Mouse (Mus musculus): ENCODE measurements around the gene Cav2.

The Cav2 gene

DNA sequence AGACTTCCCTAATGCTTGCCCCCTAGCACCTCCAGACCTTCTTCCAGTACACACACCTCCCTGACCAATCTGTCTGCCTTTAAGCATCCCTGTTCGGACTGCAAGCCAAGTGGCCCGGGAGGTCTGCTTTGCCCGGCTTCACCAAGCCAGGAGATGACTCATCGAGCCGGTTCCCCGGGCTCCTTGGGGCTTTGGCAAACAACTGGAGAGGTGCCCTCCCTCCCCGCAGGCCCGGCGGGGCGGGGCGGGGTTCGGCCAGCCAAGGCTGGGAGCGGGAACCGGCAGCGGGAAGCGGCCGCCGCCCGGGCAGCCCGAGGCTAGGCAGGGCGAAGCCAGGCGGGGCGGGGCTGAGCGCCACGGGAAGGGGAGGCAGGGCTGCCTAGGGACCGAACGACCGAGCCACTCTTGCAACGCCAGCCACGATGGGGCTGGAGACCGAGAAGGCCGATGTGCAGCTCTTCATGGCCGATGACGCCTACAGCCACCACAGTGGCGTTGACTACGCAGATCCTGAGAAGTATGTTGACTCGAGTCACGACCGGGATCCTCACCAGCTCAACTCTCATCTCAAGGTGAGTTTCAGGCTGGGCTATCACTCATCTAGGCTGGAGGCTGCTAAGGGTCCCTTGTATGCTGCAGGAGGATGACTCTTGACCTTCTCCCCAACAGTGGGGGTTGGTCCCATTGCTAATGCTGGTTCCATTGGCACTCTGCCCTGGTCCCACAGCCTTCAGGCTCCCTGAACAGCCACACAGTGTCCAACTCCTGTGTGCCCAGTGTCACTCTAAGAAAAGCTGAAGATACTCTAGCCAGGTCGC is at the start of gene Cav2:
Gene Cav2 (plus strand): TSS at position 247 of the 818 bp plus-strand sequence.
- DNase-seq (ENCODE audit: low read depth): peak; percentile 38

DNA sequence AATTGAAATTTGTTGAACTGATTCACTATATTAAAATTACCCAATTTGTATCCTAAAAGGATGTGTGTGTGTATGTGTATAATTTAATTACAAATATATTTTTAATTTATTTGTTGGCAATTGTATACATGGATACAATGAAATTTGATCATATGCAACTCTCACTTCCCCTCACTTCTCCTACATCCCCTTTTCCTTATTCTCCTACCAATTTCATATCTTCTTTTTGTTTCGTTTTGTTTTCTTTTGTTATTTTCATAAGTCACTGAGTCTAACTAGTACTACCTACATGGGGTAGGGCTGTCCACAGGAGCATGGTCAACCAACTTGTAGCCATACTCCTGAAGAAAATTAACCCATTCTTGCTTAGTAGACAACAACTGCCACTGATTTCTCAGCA is 41.3 kb upstream of the Cav2 start:
- DNase-seq (ENCODE audit: low read depth): no peak

DNA sequence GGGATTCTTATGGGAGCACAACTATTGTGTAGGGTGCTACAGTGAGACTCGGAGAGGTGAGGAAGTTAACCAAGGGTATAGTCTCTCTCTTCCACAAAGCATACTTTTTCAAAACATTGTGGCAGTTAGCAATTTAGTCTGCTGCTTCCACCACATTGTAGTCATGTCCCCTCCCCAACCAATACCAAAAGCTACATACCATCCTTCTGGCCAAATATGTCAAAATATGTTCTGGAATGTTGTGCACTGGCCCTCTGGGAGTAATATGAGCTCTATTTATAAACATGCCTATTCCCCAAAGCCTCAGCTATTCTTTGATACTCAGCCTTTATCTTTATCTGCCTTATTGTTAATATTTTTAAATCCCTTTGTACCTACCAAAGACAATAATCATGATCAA is 40.0 kb upstream of the Cav2 start:
- DNase-seq (ENCODE audit: low read depth): no peak

DNA sequence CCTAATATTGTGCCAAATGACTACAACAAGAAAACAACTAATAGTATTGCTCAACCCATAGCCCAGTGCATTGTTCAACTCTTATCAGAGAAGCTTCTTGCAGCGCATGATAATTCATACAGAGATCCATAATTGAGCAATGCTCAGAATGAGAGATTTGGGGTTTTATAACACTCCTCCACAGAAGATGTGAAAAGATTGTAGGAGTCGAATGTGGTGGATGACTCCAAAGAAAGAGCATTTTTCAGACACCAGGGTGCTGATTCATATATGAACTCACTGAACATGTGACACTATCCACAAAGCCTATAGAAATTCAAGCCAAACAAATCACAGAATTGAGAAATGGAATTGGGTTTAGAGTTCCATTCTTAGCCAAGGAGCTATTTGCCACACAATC is 34.0 kb upstream of the Cav2 start:
- no peak for DNase-seq (ENCODE audit: low read depth)

DNA sequence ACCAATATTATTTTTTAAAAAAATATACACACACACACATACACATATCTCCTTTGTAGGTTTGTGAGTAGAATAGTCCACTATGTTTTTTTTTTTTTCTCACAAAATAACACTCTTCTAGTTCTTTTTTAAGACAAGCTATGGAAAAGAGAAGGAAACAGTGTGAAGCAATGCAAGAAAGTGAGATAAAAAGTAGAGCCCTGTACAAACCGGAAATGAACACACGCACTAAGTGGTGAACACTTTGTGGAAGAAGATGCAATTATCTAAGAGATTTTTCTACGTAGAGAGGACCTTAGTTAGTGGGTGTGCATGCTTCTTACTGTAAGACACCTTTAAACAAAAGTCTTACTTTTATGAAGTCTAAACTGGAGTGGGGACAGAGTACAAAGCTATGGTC is 33.3 kb upstream of the Cav2 start:
- DNase-seq (ENCODE audit: low read depth): no peak

DNA sequence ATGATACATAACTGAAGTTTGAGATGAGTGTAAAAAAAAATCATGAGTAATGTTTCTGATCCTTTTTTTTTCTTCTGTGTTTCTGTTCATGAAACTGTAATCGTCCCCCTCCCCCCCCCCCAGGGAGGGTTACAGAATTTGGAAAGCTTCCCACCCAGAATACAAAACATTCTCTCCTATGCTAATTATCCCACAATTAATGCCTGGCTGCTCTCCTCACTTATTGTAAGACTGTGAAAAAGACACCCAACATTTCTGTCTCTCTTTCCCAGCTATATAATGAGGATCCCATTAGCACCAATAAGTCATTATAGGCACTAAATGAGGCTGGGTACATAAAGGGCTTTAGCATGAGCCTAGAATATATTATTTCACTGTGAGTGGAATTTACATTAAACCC is 32.7 kb upstream of the Cav2 start:
- DNase-seq (ENCODE audit: low read depth): no peak

DNA sequence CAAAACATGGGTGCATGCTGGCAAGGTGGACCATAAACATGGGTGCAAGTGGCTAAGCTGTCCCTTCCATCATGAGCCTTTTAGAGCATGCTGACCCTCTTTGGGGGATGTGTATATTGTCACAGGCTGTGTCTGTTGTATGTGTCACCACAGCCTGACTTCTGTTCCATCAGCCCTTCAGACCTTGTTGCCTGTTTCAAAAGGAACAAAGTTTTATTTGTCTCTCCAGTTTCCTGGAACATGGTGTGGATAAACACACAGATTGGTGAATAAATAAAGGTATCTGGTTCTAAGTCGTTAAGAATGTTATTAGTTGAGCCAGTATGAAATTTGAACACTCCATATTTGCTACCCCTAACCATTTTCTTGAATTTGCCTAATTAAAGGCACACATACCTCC is 29.0 kb upstream of the Cav2 start:
- no peak for DNase-seq (ENCODE audit: low read depth)

DNA sequence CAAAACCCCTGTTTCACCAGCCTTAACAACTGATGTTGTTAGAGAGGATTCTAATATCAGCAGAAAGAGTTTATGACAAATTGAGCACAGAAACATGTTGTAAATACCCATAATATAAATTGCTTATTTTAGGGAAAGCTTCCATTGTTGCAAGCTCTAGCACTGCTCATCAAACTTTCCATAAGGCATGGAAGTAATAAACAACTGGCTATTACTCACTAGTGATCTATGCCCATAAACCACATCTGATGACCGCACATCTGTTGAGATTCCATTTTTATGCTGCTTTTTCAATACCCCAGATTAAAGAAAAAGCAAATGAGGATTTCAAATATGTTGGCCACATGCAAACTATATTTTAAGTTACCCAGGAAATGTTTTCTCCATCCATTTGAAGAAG is 22.8 kb upstream of the Cav2 start:
- no peak for DNase-seq (ENCODE audit: low read depth)

DNA sequence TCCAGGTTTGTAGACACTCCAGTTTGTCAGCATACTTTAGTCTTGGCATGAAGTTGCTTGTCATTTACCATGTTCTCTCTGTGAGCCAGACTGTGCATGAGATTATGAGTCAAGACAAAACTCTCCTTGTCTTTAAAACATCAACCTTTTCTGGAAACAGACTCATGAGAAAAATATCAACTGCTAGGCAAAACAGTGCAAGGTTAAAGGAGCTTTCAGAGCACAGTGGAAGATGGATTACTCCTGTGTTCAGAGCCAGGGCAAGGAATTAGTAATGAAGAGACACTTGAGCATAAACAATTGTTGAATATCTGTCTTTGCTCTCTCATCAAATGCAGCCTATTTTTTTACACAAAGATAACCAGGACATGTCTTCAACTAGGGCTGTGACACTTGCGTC is 22.1 kb upstream of the Cav2 start:
- no peak for DNase-seq (ENCODE audit: low read depth)

DNA sequence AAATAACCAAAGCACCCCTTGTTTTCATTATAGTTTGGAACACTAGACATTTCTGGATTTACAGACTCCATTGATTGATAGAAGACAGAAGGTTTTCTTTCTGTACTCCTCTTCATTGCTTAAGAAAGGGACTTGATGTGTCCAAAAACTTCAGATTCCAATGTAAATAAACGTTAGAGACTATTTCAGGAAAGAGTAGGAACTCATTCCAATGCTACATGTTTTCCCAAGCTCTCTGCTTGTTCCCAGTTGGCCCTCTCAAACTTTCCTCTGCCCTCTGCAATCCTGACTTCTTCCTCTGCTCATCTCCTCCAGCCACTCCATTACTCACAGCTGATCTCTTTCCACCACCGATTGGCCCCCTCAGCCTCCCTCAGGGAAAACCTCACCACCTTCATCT is 18.2 kb upstream of the Cav2 start:
- no peak for DNase-seq (ENCODE audit: low read depth)

DNA sequence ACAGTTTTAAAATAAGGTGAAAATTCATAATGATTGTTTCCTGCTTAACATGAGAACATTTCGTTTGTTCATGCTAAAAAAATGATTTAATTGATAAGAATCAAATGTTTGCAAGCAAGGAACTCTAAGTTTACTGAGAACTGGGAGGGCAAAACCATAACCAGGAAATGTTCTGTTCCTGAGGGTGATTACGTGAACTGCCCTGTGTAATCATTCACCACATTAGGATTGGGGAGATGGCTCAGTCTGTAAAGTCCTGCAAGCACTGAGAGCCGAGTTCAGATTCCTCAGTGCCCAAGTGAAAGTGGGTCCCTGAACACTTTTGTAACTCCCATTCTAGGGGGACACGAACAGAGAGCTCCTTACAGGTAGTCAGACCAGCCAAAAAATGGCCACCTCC is 15.9 kb upstream of the Cav2 start:
- DNase-seq (ENCODE audit: low read depth): no peak

DNA sequence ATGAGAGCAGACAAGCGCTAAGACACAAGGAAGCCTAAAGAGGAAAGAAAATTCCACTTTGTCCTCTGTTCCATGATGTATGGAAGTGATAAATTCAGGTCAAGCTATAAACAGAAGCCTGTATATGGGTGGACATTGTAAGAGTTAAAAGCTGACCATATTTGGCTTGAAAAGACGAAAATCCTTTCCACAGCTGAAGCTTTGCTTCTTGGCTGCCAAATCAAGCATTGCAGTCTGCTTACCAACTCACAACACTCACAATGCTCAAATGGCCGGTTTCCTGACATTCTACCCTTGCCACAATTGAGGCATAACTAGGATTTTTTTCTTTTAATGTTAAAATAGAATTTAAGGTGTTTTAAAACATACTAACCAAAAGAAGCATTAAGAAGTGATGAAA is 14.5 kb upstream of the Cav2 start:
- DNase-seq (ENCODE audit: low read depth): no peak

DNA sequence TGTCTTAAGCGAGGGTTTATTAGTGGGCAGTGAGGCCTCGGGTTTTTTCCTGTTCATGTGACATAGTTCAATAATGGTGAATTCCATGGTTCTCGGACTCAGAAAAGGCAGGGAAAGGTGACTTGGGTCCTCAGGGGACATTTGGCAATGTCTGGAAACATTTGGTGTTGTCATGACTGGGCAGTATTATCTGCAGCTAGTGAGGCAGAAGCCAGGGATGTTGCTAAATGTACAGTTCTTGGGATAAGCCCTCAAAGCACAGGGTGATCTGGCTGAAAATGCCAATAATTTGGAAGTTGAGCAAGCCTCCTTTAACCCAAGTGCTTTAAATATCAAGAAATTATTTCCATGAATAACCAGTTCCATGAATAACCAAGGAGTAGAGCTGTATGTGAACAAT is 2.6 kb upstream of the Cav2 start:
- DNase-seq (ENCODE audit: low read depth): no peak

DNA sequence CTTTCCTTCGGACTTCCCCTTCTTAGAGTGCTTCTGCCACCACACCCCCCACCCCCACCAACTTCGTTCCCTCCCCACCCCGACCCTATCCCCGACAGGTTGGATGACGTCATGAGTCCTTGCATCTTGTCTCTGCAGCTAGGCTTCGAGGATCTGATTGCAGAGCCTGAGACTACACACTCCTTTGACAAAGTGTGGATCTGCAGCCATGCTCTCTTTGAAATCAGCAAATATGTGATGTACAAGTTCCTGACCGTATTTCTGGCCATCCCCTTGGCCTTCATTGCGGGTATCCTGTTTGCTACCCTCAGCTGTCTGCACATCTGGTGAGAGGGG is 740 bp downstream of the Cav2 start:
- DNase-seq (ENCODE audit: low read depth): peak; percentile 32

DNA sequence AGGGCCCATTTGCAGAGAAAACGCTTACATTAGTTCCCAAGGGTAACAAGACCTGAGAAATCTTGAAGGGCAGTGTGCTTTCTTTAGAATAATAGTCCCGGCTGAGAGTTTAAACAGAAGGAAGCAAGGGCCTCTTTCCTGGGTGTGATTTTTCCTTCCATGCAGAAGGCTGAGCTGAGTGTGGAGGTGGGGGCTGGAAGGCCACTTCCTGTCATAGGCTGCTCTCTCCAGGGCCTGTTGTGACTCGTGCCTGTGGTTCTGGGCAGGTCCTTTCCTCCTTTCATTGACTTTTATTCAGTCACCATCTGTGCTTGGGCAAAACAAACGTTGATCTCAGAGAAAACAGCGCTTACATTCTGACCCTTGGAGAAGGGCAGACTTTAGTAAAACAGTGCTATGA is 1.2 kb downstream of the Cav2 start:
- no peak for DNase-seq (ENCODE audit: low read depth)

DNA sequence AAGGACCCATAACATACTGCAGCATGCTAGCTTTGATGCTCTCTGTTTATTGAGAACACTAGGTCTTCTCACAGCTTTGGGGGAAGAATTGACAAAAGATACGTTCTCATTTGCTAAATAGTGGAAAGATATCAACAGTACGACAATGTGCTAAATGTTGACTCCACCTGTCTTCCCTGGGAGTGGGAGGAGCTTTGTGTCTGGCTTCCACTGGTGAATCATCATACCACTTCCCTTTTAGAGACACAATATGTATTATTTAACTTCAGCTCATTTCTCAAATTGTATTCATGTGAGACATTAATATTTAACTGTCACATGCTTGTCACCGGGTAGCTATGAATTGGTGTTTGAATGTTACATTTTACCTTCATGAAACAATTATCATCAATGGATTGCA is 2.8 kb downstream of the Cav2 start:
- DNase-seq (ENCODE audit: low read depth): no peak

DNA sequence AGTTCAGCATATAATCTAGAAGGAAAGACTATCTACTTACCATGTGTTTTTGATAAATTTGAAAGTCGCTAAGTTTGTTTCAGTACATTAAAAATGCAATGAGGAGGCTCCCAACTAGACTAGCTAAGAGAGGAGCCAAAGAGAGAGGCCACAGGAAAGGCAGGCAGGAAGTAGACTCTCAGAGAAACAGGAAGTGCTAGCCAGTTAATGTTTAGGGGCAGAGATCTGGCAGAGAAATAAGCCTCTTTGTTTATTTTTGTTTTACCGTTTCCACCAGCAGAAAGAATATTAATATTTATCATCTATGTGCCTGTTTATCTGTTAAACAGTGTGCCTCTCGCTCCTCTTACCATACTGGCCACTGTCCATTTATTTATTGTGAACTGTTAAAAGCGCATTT is 5.4 kb downstream of the Cav2 start:
- no peak for DNase-seq (ENCODE audit: low read depth)

DNA sequence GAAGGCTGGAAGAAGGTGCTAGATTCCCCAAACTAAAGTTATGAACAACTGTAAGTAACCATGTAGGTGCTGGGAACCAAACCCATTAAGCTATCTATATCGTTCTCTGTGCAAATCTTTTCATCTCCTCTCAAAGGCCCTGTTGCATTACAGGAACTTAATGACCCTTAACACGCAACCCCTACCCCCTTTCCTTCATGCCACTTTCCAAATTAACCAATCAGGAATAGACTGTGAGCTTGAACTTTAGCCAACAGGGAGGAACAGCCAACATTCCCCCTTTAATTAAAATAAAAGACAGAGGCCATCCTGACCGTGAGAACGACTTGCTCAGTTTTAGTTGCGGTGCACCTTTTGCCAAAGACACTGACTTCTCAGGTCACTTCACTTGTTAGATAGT is 14.1 kb downstream of the Cav2 start:
- no peak for DNase-seq (ENCODE audit: low read depth)

DNA sequence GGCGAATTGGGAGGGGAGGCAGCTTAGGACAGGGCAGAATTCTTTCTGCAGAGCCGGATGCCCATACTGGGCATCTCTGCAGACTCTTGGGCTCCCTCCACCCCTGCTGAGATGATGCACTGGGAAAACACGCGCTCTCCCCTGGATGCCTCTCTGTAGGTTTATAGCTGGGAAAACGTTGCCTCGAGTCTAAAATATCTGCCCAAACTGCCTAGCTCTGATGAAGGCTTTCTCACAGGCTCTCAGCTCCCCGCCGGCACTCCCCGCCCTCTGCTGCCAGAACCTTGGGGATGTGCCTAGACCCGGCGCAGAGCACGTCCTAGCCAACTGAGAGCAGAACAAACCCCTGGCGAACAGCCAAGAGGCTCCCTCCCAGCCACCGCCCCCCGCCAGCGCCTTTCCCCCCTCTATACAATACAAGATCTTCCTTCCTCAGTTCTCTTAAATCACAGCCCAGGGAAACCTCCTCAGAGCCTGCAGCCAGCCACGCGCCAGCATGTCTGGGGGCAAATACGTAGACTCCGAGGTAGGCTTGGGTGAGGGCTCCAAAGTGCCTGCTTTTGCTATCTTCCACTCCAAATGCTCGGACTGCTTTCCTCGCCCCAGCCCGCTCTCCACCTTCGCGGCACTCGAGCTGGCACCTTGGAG is 25.1 kb downstream of the Cav2 start, which contains the start of gene Cav1:
Gene Cav1 (plus strand): TSS at position 382 of the 648 bp plus-strand sequence.
- DNase-seq (ENCODE audit: low read depth): no peak

DNA sequence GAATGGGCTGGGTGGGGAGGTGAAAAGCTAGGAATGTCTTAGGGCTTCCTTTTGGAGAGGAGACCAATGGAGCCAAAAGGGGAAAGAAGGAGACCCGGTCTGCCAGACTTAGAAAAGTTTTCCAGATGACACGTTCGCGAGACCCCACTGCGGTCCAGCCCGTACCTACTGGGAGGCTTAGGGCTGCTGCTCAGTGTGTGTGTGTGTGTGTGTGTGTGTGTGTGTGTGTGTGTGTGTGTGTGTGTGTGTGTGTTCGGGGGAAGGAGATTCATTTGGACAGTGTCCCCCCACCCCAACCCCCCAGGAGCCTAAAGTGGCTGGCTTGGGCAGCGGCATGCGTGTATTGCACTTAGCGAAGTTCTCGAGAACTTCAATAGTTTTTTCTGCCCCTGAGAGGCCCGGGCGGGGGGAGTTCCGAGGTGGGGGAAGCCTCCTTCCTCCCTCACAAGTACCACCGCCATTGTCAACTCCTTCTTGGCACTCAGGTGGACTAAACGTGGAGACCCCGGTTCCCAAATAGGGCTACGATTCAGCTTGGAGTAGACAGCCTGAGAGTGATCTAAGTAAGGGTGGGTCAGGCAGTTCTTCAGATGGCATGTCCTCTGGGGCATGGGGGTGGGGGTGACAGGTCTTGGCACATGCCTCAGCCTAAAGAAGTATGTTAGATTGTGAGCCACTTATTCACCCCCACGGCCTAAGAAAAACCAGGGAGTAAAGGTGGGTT is 25.8 kb downstream of the Cav2 start:
- no peak for DNase-seq (ENCODE audit: low read depth)

DNA sequence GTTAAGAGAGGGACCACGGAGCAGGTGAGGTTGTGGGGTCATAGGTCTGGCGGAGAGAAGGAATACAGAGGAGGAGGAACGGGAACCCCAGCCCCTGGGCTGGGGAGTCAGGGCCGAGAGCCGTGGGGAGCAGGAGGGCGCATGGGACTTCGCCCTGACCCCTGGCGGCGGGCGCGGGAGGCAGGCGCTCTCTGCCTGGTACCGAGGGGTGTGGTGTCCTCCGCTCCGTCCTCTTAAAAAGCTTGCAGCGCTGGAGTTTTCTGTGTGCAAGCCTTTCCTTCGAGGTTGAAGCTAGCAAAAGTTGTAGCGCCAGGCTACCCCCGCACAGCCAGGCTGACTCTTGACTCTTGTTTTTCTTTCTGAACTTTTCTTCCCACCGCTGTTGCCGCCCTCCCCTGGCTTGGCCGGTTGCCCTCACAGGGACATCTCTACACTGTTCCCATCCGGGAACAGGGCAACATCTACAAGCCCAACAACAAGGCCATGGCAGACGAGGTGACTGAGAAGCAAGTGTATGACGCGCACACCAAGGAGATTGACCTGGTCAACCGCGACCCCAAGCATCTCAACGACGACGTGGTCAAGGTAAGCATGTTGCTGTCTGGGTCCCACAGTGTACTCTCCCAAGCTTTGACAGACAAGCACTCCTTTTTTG is 26.6 kb downstream of the Cav2 start:
- DNase-seq (ENCODE audit: low read depth): no peak

DNA sequence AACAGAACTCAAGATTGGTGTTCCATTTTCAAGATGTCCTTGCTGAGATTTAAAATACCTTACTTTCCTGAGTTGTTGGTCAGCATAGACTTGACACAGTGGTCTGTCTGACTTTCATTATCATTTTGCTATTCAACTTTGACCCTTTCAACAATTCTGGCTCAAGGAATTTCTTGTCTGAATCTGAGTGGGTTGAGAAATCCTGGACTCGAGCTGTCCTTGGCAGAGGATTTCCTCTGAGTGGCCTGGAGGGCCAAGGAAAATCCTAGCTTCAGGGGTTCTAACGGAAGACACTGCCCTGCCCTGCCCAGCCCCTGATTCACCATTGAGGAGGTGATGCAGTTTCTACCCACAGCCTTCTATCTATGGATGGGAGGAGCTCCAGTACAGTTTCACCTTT is 27.7 kb downstream of the Cav2 start:
- DNase-seq (ENCODE audit: low read depth): no peak

DNA sequence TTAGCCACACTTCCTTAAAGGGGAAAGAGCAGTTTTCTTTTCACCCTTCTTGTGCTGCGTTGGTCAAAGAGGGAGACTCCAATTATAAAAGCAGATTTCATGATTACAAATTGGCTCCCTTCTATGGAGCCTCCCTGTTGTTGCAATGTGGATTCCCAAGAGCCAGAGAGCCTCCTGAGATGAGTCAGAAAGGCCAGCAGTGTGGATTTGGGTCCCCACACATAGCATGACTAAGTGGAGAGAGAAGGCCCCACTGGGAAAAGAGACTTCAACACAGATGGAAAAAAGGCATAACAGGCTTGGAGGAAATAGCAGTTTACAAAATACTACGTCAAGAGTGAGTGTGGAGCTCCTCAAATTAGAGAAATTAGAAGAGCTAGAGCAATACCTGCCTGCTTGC is 28.3 kb downstream of the Cav2 start:
- DNase-seq (ENCODE audit: low read depth): no peak
